Mouse (Mus musculus): Measurements from ENCODE around the gene Rgs6. TPM values are rescaled to one million over a fixed set of nuclear protein-coding genes. Genes with fewer than 3 reads are reported as not detected.

The Rgs6 gene
- polyA plus RNA-seq, 1 experiment from 2014 or later: 0.70 TPM

GRCm38 (mm10) chr12:82998682-82999332 is 410.7 kb downstream of the Rgs6 start:
- Histone ChIP-seq H3K36me3 (replicated peaks; ENCODE audit: control insufficient read depth, insufficient read depth, low read depth, low read length) (no peaks in the 10 kb centered on the region), H3K4me2 (ENCODE audit: low read depth, low read length) (no peak overlapping the region), H3K4me3 (ENCODE audit: low read depth, low read length) (no peak overlapping the region), H3K4me1 (ENCODE audit: control insufficient read depth, insufficient read depth, low read length) (no peaks in the 10 kb centered on the region), H3K27ac (replicated peaks; ENCODE audit: low read depth, low read length) (no peak overlapping the region), H3K27me3 (ENCODE audit: control insufficient read depth, insufficient read depth, low read length) (no peaks in the 10 kb centered on the region), H3K9me3 (replicated peaks; ENCODE audit: control insufficient read depth, low read length) (no peaks in the 10 kb centered on the region), H3K9ac (replicated peaks; ENCODE audit: low read length) (no peak overlapping the region)
- WGBS: 91% methylated on average over 10 of the region's 10 CpGs
- ATAC-seq (replicated peaks; ENCODE audit: insufficient number of reproducible peaks, low FRiP score, low TSS enrichment, low read depth): no peak
- DNase-seq (ENCODE audit: low spot score): no peak

GRCm38 (mm10) chr12:82999333-83000032 is 411.4 kb downstream of the Rgs6 start:
- H3K9ac ChIP-seq (replicated peaks; ENCODE audit: low read length): no peak overlapping the region
- WGBS: 79% methylated on average over 7 of the region's 7 CpGs
- ATAC-seq (replicated peaks; ENCODE audit: insufficient number of reproducible peaks, low FRiP score, low TSS enrichment, low read depth) (no peak), DNase-seq (ENCODE audit: low spot score) (no peak)
- no peak overlapping the region for H3K27ac ChIP-seq (replicated peaks; ENCODE audit: low read depth, low read length)
- H3K27me3 ChIP-seq (ENCODE audit: control insufficient read depth, insufficient read depth, low read length): no peaks in the 10 kb centered on the region
- H3K4me1 ChIP-seq (ENCODE audit: control insufficient read depth, insufficient read depth, low read length): no peaks in the 10 kb centered on the region
- no peak overlapping the region for H3K4me3 ChIP-seq (ENCODE audit: low read depth, low read length)
- H3K36me3 ChIP-seq (replicated peaks; ENCODE audit: control insufficient read depth, insufficient read depth, low read depth, low read length): no peaks in the 10 kb centered on the region
- H3K4me2 ChIP-seq (ENCODE audit: low read depth, low read length): no peak overlapping the region
- H3K9me3 ChIP-seq (replicated peaks; ENCODE audit: control insufficient read depth, low read length): no peaks in the 10 kb centered on the region

GRCm38 (mm10) chr12:83000033-83000570 is 412.0 kb downstream of the Rgs6 start:
- Histone ChIP-seq H3K27me3 (ENCODE audit: control insufficient read depth, insufficient read depth, low read length) (no peaks in the 10 kb centered on the region), H3K4me3 (ENCODE audit: low read depth, low read length) (no peak overlapping the region), H3K36me3 (replicated peaks; ENCODE audit: control insufficient read depth, insufficient read depth, low read depth, low read length) (no peaks in the 10 kb centered on the region), H3K4me1 (ENCODE audit: control insufficient read depth, insufficient read depth, low read length) (no peaks in the 10 kb centered on the region), H3K9me3 (replicated peaks; ENCODE audit: control insufficient read depth, low read length) (no peaks in the 10 kb centered on the region), H3K4me2 (ENCODE audit: low read depth, low read length) (no peak overlapping the region; the same call in 1 of the 2 replicates), H3K27ac (replicated peaks; ENCODE audit: low read depth, low read length) (no peak overlapping the region), H3K9ac (replicated peaks; ENCODE audit: low read length) (no peak overlapping the region)
- ATAC-seq (replicated peaks; ENCODE audit: insufficient number of reproducible peaks, low FRiP score, low TSS enrichment, low read depth) (no peak), DNase-seq (ENCODE audit: low spot score) (no peak)
- 81% methylated on average over 11 of the region's 11 CpGs for WGBS

- ATAC-seq (replicated peaks; ENCODE audit: insufficient number of reproducible peaks, low FRiP score, low TSS enrichment, low read depth) (no peak), DNase-seq (ENCODE audit: low spot score) (no peak)
- H3K4me1 ChIP-seq (ENCODE audit: control insufficient read depth, insufficient read depth, low read length): no peaks in the 10 kb centered on the region
- H3K4me2 ChIP-seq (ENCODE audit: low read depth, low read length): no peak overlapping the region
- H3K4me3 ChIP-seq (ENCODE audit: low read depth, low read length): no peak overlapping the region
- H3K27ac ChIP-seq (replicated peaks; ENCODE audit: low read depth, low read length): no peak overlapping the region
- H3K36me3 ChIP-seq (replicated peaks; ENCODE audit: control insufficient read depth, insufficient read depth, low read depth, low read length): no peaks in the 10 kb centered on the region
- 92% methylated on average over 4 of the region's 4 CpGs for whole genome bisulfite sequencing
- H3K9ac ChIP-seq (replicated peaks; ENCODE audit: low read length): no peak overlapping the region
- H3K9me3 ChIP-seq (replicated peaks; ENCODE audit: control insufficient read depth, low read length): no peaks in the 10 kb centered on the region
- no peaks in the 10 kb centered on the region for H3K27me3 ChIP-seq (ENCODE audit: control insufficient read depth, insufficient read depth, low read length)
Observed at GRCm38 (mm10) chr12:83000957-83001356, 412.9 kb downstream of the Rgs6 start.

- Histone ChIP-seq H3K27me3 (ENCODE audit: control insufficient read depth, insufficient read depth, low read length) (no peaks in the 10 kb centered on the region), H3K9me3 (replicated peaks; ENCODE audit: control insufficient read depth, low read length) (no peaks in the 10 kb centered on the region), H3K27ac (replicated peaks; ENCODE audit: low read depth, low read length) (no peak overlapping the region), H3K9ac (replicated peaks; ENCODE audit: low read length) (no peak overlapping the region), H3K4me2 (ENCODE audit: low read depth, low read length) (no peak overlapping the region), H3K36me3 (replicated peaks; ENCODE audit: control insufficient read depth, insufficient read depth, low read depth, low read length) (no peaks in the 10 kb centered on the region), H3K4me3 (ENCODE audit: low read depth, low read length) (no peak overlapping the region), H3K4me1 (ENCODE audit: control insufficient read depth, insufficient read depth, low read length) (no peaks in the 10 kb centered on the region)
- no peak for ATAC-seq (replicated peaks; ENCODE audit: insufficient number of reproducible peaks, low FRiP score, low TSS enrichment, low read depth)
- 83% methylated on average over 9 of the region's 9 CpGs for WGBS
- DNase-seq (ENCODE audit: low spot score): no peak
Observed at GRCm38 (mm10) chr12:83004014-83004682, 416.1 kb downstream of the Rgs6 start.

GRCm38 (mm10) chr12:83011056-83011565 is 423.0 kb downstream of the Rgs6 start:
- Histone ChIP-seq H3K27me3 (ENCODE audit: control insufficient read depth, insufficient read depth, low read length) (no peaks in the 10 kb centered on the region), H3K4me1 (ENCODE audit: control insufficient read depth, insufficient read depth, low read length) (no peaks in the 10 kb centered on the region), H3K36me3 (replicated peaks; ENCODE audit: control insufficient read depth, insufficient read depth, low read depth, low read length) (no peaks in the 10 kb centered on the region), H3K4me2 (ENCODE audit: low read depth, low read length) (no peak overlapping the region), H3K9me3 (replicated peaks; ENCODE audit: control insufficient read depth, low read length) (no peaks in the 10 kb centered on the region), H3K9ac (replicated peaks; ENCODE audit: low read length) (no peak overlapping the region), H3K4me3 (ENCODE audit: low read depth, low read length) (no peak overlapping the region), H3K27ac (replicated peaks; ENCODE audit: low read depth, low read length) (no peak overlapping the region)
- ATAC-seq (replicated peaks; ENCODE audit: insufficient number of reproducible peaks, low FRiP score, low TSS enrichment, low read depth) (no peak), DNase-seq (ENCODE audit: low spot score) (no peak)
- 92% methylated on average over 4 of the region's 4 CpGs for WGBS

- DNase-seq (ENCODE audit: low spot score): no peak
Observed at GRCm38 (mm10) chr12:83013918-83014691, 426.0 kb downstream of the Rgs6 start.

More at GRCm38 (mm10) chr12:83013918-83014691, 426.0 kb downstream of the Rgs6 start:
- no peak overlapping the region for H3K27ac ChIP-seq (replicated peaks; ENCODE audit: low read depth, low read length)
- no peaks in the 10 kb centered on the region for H3K4me1 ChIP-seq (ENCODE audit: control insufficient read depth, insufficient read depth, low read length)
- no peak overlapping the region for H3K4me2 ChIP-seq (ENCODE audit: low read depth, low read length)
- no peak for ATAC-seq (replicated peaks; ENCODE audit: insufficient number of reproducible peaks, low FRiP score, low TSS enrichment, low read depth)
- WGBS: 75% methylated on average over 4 of the region's 4 CpGs
- no peaks in the 10 kb centered on the region for H3K27me3 ChIP-seq (ENCODE audit: control insufficient read depth, insufficient read depth, low read length)
- no peak overlapping the region for H3K9ac ChIP-seq (replicated peaks; ENCODE audit: low read length)
- H3K36me3 ChIP-seq (replicated peaks; ENCODE audit: control insufficient read depth, insufficient read depth, low read depth, low read length): no peaks in the 10 kb centered on the region
- no peaks in the 10 kb centered on the region for H3K9me3 ChIP-seq (replicated peaks; ENCODE audit: control insufficient read depth, low read length)
- H3K4me3 ChIP-seq (ENCODE audit: low read depth, low read length): no peak overlapping the region
